Mouse (Mus musculus): ENCODE measurements around the gene Senp7. TPM values are rescaled to one million over a fixed set of nuclear protein-coding genes. Genes with fewer than 3 reads are reported as not detected.

Gene Senp7
- polyA plus RNA-seq, 1 experiment, result 13.9 TPM

Other genes starting within 250 kb of the Senp7 start
- 4.2 and 6.9 TPM in 2 replicates for gene Nfkbiz, start 209.4 kb upstream of the Senp7 start, polyA plus RNA-seq (2012; ENCODE audit: insufficient read depth, insufficient read length, missing spikeins)
- gene Nxpe3, start 153.1 kb upstream of the Senp7 start, polyA plus RNA-seq (2012; ENCODE audit: insufficient read depth, insufficient read length, missing spikeins), result 0.17 TPM in 1 of 2 replicates, not detected in the other
- 1.4 and 2.0 TPM in 2 replicates for gene Cep97, start 113.5 kb upstream of the Senp7 start, polyA plus RNA-seq (2012; ENCODE audit: insufficient read depth, insufficient read length, missing spikeins)
- 743 and 883 TPM in 2 replicates for gene Rpl24, start 82.1 kb upstream of the Senp7 start, polyA plus RNA-seq (2012; ENCODE audit: insufficient read depth, insufficient read length, missing spikeins)
- 6.5 and 7.2 TPM in 2 replicates for gene Zbtb11, start 74.5 kb upstream of the Senp7 start, polyA plus RNA-seq (2012; ENCODE audit: insufficient read depth, insufficient read length, missing spikeins)
- 76.0 and 80.9 TPM in 2 replicates for gene Pcnp, start 18.6 kb upstream of the Senp7 start, polyA plus RNA-seq (2012; ENCODE audit: insufficient read depth, insufficient read length, missing spikeins)
- gene Trmt10c, start 10.5 kb upstream of the Senp7 start, polyA plus RNA-seq (2012; ENCODE audit: insufficient read depth, insufficient read length, missing spikeins), result 24.5 and 25.4 TPM in 2 replicates
- 1.3 TPM in 1 of 2 replicates, not detected in the other for gene Impg2, start 156.0 kb downstream of the Senp7 start, polyA plus RNA-seq (2012; ENCODE audit: insufficient read depth, insufficient read length, missing spikeins)